Mouse (Mus musculus) kidney, embryonic 15.5 days (tissue): Measurements from ENCODE around the gene Mindy1. TPM values are rescaled to one million over a fixed set of nuclear protein-coding genes. Genes with fewer than 3 reads are reported as not detected.

Experiments used
- ATAC-seq: fragments of 200-750 bp; cut with Nextera tagmentation; replicated peaks from 2 replicates; pipeline ENCODE4 v1.8.0; 2017; ENCODE audit warnings: moderate TSS enrichment; ENCODE audit not compliant: low FRiP score
- H3K27ac ChIP-seq: fragments of 300-500 bp; sonication (generic); 2 replicates; pipeline ENCODE4 v1.5.1; 2015; ENCODE audit warnings: mild to moderate bottlenecking, inconsistent platforms
- H3K27me3 ChIP-seq: fragments of 300-500 bp; sonication (generic); 2 replicates; pipeline ENCODE4 v1.6.1; 2015; ENCODE audit warnings: inconsistent platforms
- H3K36me3 ChIP-seq: fragments of 300-500 bp; sonication (generic); 2 replicates; pipeline ENCODE4 v1.6.1; 2015; ENCODE audit warnings: inconsistent platforms
- H3K4me1 ChIP-seq: fragments of 300-500 bp; sonication (generic); 2 replicates; pipeline ENCODE4 v1.6.1; 2015; ENCODE audit warnings: inconsistent platforms
- H3K4me2 ChIP-seq: fragments of 300-500 bp; sonication (generic); 2 replicates; pipeline ENCODE4 v1.6.1; 2015; ENCODE audit warnings: moderate library complexity, mild to moderate bottlenecking, inconsistent platforms
- H3K4me3 ChIP-seq: fragments of 300-500 bp; sonication (generic); replicated peaks from 2 replicates; pipeline ENCODE4 v1.5.1; 2015; ENCODE audit warnings: mild to moderate bottlenecking, inconsistent platforms
- H3K9ac ChIP-seq: fragments of 300-500 bp; sonication (generic); 2 replicates; pipeline ENCODE4 v1.6.1; 2015; ENCODE audit warnings: mild to moderate bottlenecking, inconsistent platforms
- H3K9me3 ChIP-seq: fragments of 300-500 bp; sonication (generic); replicated peaks from 2 replicates; pipeline ENCODE4 v1.6.1; 2016; ENCODE audit warnings: inconsistent platforms
- WGBS: fragments of 180-500 bp; shearing (Covaris S2); methylation state at CpG from one replicate; pipeline ENCODE4 v1.1.7; 2015; ENCODE audit warnings: mixed read lengths; 5-methylcytosine and 5-hydroxymethylcytosine counted together
- polyA plus RNA-seq: library from polyadenylated mRNA; unstranded; fragments of >200 nt; fragmentation: Nextera tagmentation; extraction: Ambion mirVana; gene quantifications from 2 replicates; pipeline ENCODE4 v1.2.1, GENCODE M21; 2015

Mindy1 gene
- polyA plus RNA-seq, 1 experiment from 2014 or later, result 46.2 TPM

DNA sequence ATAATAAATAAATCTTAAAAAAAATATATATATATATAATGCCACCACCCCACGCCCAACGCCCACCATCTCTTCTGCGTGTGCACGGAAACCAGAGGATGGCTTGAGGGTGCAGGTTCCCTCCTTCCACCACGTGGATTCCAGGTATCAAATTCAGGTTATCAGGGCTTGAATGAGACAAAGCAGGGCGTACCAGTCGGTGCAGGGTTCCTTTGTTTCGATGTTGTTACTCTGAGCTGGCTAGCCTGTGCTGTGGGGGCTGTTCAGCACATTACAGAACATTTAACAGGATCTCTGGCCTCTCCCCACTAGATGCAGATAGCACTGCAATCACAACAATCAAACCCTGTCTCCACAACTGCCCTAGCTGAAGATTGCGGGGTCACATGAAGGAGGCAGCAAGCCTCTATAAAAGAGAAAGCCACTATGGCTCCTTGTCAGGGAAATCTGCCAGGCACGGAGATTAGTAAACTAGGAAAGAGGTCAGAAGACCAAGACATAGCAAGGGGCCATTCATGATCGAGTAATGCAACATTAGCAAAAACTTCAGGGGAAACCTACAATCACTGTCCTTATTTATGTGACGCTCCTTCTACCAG, 10.3 kb upstream of the Mindy1 start:
- Histone ChIP-seq H3K9ac (no peak overlapping the region), H3K27ac (no peak overlapping the region), H3K4me3 (no peak overlapping the region), H3K9me3 (no peaks in the 10 kb centered on the region), H3K4me2 (no peak overlapping the region), H3K36me3 (peaks cover 29% of the 10 kb centered on the region), H3K27me3 (no peaks in the 10 kb centered on the region), H3K4me1 (peaks cover 10% of the 10 kb centered on the region; the same call in 1 of the 2 replicates)
- WGBS, result 85% methylated on average over 12 of the region's 12 CpGs
- no peak for ATAC-seq

DNA sequence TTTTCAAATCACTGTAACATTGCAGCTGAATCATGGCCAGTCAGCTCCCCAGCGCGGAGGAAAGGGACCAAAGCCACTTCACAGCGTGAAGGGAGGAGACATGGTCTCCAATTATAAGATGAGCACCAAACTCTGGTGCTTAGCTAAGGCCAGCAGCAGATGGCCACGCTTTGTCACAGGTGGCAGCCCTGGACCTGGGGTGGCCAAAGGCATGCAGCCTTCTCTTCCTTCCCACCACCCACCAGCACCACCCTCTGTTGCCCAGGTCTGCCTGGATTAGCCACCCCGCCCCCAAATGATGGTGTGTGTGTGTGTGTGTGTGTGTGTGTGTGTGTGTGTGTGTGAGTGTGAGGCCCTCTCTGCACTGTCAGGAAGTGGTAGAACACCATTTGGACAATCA, 7.7 kb upstream of the Mindy1 start:
- Histone ChIP-seq H3K9ac (no peak overlapping the region), H3K27me3 (no peaks in the 10 kb centered on the region), H3K27ac (no peak overlapping the region), H3K4me1 (peaks cover 17% of the 10 kb centered on the region), H3K36me3 (peaks cover 4% of the 10 kb centered on the region), H3K4me2 (no peak overlapping the region), H3K4me3 (no peak overlapping the region), H3K9me3 (no peaks in the 10 kb centered on the region)
- WGBS, result 90% methylated on average over 5 of the region's 5 CpGs
- ATAC-seq, result no peak

DNA sequence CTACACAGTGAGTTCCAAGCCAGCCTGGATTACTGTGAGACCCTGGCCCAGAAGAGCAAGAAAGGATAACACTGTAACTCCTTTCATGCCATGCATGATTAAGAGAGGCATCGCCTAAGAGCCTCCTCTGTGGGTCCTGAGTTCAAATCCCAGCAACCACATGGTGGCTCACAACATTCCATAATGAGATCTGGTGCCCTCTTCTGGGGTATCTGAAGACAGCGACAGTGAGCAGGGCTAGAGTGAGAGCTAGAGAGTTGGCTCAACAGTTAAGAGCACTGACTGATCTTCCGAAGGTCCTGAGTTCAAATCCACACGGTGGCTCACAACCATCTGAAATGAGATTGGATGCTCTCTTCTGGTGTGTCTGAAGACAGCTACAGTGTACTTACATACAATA, 6.7 kb upstream of the Mindy1 start:
- 89% methylated on average over 4 of the region's 4 CpGs for WGBS

DNA sequence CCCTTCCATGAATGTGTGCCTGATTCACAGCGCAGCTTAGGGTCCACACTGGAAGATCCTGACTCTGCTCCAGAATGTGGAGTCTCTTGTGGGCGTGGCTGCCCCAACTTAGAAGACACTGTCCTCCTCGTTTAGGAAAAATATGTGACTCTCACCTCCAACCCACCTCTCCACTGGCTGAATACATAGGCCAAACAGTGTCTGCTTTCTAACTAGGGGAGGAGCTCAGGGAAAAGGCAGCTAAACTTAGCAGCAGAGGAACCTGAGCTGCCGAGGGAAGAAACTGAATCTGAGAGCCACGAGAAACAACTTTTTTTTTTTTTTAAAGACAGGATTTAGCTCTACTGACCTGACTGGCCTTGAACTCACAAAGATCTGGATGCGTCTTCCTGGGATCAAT, 6.0 kb upstream of the Mindy1 start:
- peaks cover 7% of the 10 kb centered on the region for H3K4me1 ChIP-seq
- H3K27ac ChIP-seq, result no peak overlapping the region
- WGBS, result 58% methylated on average over 6 of the region's 6 CpGs
- H3K4me3 ChIP-seq, result no peak overlapping the region
- peaks cover 4% of the 10 kb centered on the region for H3K36me3 ChIP-seq
- no peaks in the 10 kb centered on the region for H3K9me3 ChIP-seq
- H3K4me2 ChIP-seq, result no peak overlapping the region
- ATAC-seq, result no peak
- H3K27me3 ChIP-seq, result no peaks in the 10 kb centered on the region
- no peak overlapping the region for H3K9ac ChIP-seq

More for the DNA sequence above, 6.7 kb upstream of the Mindy1 start:
- Histone ChIP-seq H3K4me3 (no peak overlapping the region), H3K9ac (no peak overlapping the region), H3K4me2 (no peak overlapping the region), H3K27me3 (no peaks in the 10 kb centered on the region), H3K27ac (no peak overlapping the region), H3K4me1 (peaks cover 13% of the 10 kb centered on the region), H3K36me3 (peaks cover 4% of the 10 kb centered on the region), H3K9me3 (no peaks in the 10 kb centered on the region)
- ATAC-seq, result no peak

DNA sequence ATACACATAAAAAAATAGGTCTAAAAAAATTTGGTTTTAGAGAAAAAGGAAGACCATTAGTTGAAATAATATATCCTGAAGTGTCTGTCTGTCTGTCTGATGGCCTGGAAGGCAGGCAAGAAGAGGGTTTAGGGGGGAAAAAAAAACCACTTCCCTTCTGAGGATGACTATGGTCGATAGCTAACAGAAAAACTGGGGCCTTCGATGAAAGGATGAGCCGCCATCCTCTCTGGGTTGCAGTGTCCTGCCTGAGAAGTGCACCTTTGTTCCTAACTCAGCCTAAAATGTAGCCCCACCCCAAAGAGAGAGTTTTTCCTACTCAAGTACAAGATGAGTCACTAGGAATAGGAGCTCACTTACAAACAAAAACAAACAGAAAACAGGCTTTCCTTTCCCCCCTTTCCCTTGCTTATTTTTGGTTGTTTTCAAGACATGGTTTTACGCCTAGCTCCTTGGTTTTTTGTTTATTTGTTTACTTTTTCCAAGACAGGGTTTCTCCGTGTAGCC, 4.7 kb upstream of the Mindy1 start:
- Histone ChIP-seq H3K27me3 (no peaks in the 10 kb centered on the region), H3K4me3 (no peak overlapping the region), H3K27ac (no peak overlapping the region), H3K36me3 (peaks cover 4% of the 10 kb centered on the region), H3K9ac (no peak overlapping the region), H3K4me1 (peaks cover 13% of the 10 kb centered on the region), H3K4me2 (no peak overlapping the region), H3K9me3 (no peaks in the 10 kb centered on the region)
- WGBS, result 62% methylated on average over 5 of the region's 5 CpGs
- no peak for ATAC-seq

DNA sequence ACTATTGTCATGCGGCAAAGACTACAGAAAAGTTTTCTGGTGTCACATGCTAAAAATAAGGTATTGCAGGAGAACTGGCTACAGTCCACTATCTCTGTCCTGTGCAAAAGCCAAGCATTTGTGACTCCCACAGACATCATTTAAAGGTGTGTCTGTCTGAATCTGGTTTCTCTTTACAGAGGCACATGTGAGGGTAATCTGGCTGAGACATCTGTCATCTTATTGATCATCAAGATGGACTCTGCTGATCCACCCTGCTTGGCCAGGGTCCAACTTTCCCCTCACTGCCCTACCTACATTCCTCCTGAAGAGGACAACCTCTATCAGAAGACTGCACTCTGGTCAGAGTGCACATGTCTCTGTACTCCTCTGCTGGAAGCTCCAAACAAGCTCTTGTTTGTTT, 4.0 kb upstream of the Mindy1 start:
- Histone ChIP-seq H3K9ac (no peak overlapping the region), H3K4me3 (no peak overlapping the region), H3K9me3 (no peaks in the 10 kb centered on the region), H3K4me1 (peaks cover 13% of the 10 kb centered on the region), H3K27ac (peak overlapping the region; percentile 48; the same call in 1 of the 2 replicates), H3K4me2 (no peak overlapping the region), H3K36me3 (peaks cover 4% of the 10 kb centered on the region), H3K27me3 (no peaks in the 10 kb centered on the region)
- ATAC-seq, result no peak
- WGBS, result 70% methylated on average over 1 of the region's 1 CpGs

DNA sequence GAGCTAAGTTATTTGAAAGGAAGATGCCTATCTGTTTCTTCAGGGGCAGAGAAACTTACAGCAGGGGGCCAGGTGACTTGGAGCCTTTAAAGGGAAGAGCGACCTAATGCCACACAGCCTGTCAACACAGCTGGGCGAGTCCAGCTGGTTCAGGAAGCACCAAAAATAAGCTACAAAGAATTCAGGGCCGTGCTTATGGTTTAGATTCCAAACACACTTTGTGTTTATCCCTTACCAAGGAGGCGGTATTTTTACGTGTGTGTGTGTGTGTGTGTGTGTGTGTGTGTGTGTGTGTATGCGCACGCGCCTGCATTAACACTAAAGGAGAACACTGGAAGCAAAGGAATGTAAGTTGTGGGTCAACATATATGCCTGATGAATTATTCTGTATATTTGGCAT, 398 bp upstream of the Mindy1 start:
- WGBS, result 16% methylated on average over 8 of the region's 8 CpGs
- H3K4me2 ChIP-seq, result peak overlapping the region; percentile 87
- peak overlapping the region; percentile 83 for H3K4me3 ChIP-seq
- ATAC-seq, result no peak
- H3K27me3 ChIP-seq, result no peaks in the 10 kb centered on the region
- H3K9ac ChIP-seq, result peak overlapping the region; percentile 79
- H3K27ac ChIP-seq, result peak overlapping the region; percentile 99
- H3K9me3 ChIP-seq, result no peaks in the 10 kb centered on the region
- H3K4me1 ChIP-seq, result peaks cover 39% of the 10 kb centered on the region
- no peaks in the 10 kb centered on the region for H3K36me3 ChIP-seq

DNA sequence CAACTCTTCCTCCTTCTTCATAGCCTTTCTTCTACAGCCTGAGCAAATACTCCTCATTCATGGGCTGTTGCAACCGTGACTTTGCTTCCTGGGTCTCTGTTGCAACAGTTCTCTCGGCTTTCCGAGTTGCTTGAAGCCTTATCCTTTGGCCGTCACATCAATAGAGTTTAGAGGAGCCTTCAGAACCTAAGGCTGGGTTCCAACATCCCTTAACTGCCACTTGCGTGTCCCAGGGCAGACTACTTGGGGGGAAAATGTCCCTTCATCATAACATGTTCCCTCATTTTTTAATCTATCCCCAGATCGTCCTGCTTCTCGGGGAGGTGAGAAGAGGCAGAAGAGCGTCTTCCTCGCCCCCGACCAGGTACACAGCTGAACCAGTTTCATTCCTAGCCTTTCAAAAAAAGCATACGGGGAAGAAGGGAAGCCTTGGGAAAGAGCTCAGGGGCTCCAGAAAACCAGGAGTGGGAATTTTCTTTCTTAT, 1.3 kb downstream of the Mindy1 start:
- WGBS, result 0% methylated on average over 11 of the region's 11 CpGs
- Histone ChIP-seq H3K9me3 (no peaks in the 10 kb centered on the region), H3K4me3 (peak overlapping the region; percentile 83), H3K36me3 (peaks cover under 1% of the 10 kb centered on the region; the same call in 1 of the 2 replicates), H3K4me1 (peaks cover 39% of the 10 kb centered on the region), H3K9ac (peak overlapping the region; percentile 81), H3K4me2 (peak overlapping the region; percentile 87), H3K27me3 (no peaks in the 10 kb centered on the region), H3K27ac (peak overlapping the region; percentile 99)
- no peak for ATAC-seq

DNA sequence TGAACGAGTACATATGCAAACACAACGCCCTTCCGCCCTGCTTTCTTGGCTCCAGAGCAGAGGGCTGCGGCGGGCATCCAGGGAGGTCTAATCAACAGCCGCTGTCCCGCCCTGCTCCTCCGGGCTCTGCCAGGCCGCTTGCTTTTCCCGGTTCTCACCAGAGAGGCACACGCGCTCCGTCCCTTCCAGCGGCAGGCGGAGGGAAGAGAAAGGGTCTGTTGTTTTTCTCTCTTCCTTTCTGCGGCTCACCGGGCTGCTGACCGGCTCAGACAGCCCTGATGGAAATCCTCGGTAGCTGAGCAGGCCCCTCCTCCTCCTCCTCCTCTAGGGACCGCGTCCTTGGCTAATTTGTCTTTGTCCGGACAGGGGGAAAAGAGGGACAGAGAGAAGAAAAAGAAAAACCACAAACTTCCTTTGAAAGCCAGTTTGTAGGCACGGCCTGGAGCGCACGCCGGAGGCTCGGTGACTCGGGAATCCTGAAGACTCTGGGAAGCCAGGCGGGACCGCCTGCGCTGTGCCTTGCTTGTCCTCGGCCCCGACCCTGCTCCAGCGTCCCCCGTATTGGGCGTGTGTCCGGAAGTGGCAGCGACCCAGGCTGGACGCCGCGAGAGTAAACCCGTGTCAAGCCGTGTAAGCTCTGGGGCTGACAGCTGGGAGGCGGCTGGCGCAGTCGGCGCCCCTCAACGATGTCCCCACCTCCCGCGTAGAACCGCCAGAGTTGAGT, 1.9 kb downstream of the Mindy1 start:
- peak; percentile 70 for ATAC-seq
- peaks cover 38% of the 10 kb centered on the region for H3K4me1 ChIP-seq
- H3K9me3 ChIP-seq, result no peaks in the 10 kb centered on the region
- H3K36me3 ChIP-seq, result peaks cover 6% of the 10 kb centered on the region
- H3K4me3 ChIP-seq, result peak overlapping the region; percentile 83
- peak overlapping the region; percentile 99 for H3K27ac ChIP-seq
- peak overlapping the region; percentile 87 for H3K4me2 ChIP-seq
- H3K27me3 ChIP-seq, result no peaks in the 10 kb centered on the region
- peak overlapping the region; percentile 81 for H3K9ac ChIP-seq
- WGBS, result under 1% methylated on average over 51 of the region's 51 CpGs

DNA sequence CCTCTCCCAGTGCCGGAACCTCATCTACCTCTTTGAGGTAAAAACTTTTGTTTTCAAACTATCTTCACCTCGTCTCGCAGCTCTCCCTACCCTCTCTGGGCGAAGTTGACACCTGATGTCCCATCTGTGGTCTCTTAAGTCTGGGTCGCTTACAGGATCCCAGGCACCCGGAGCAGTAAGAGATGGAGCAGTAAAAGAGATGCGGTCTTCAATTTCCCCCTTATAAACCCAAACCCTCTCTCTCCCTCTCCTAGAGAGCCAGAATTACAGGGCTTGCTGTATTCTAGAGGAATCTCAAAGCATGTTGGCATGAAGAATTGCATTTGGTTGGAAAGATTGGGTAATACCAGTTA, 2.4 kb downstream of the Mindy1 start:
- H3K9ac ChIP-seq, result peak overlapping the region; percentile 81
- H3K36me3 ChIP-seq, result peaks cover 12% of the 10 kb centered on the region
- peak overlapping the region; percentile 87 for H3K4me2 ChIP-seq
- H3K9me3 ChIP-seq, result no peaks in the 10 kb centered on the region
- peaks cover 38% of the 10 kb centered on the region for H3K4me1 ChIP-seq
- under 1% methylated on average over 7 of the region's 7 CpGs for WGBS
- H3K27ac ChIP-seq, result peak overlapping the region; percentile 99
- ATAC-seq, result no peak
- no peaks in the 10 kb centered on the region for H3K27me3 ChIP-seq
- H3K4me3 ChIP-seq, result peak overlapping the region; percentile 83

DNA sequence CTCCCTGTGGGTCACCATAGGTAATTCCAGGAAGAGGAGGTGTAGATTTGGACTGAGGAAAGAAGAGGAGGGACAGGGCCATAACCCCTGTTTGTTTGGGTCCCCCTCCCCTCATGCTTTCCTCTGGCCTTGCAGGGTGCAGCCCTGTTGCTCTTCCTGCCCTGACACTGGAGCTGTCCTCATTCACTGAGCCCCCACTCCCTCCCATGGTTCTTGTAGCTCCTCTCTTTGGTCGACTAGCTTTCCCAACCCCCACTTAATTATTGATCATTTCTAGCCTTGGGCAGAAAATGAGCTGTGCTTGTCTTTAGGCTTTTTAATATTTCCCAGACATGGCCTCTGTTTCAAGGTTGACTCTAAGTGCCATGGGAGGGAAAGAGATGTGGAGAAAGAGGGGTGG, 2.9 kb downstream of the Mindy1 start:
- H3K27me3 ChIP-seq, result no peaks in the 10 kb centered on the region
- H3K4me3 ChIP-seq, result peak overlapping the region; percentile 83
- H3K36me3 ChIP-seq, result peaks cover 16% of the 10 kb centered on the region
- peak overlapping the region; percentile 81; the same call in 1 of the 2 replicates for H3K9ac ChIP-seq
- no peaks in the 10 kb centered on the region for H3K9me3 ChIP-seq
- H3K4me1 ChIP-seq, result peaks cover 38% of the 10 kb centered on the region
- H3K27ac ChIP-seq, result peak overlapping the region; percentile 99
- 22% methylated on average over 1 of the region's 1 CpGs for WGBS
- ATAC-seq, result no peak
- peak overlapping the region; percentile 87 for H3K4me2 ChIP-seq

DNA sequence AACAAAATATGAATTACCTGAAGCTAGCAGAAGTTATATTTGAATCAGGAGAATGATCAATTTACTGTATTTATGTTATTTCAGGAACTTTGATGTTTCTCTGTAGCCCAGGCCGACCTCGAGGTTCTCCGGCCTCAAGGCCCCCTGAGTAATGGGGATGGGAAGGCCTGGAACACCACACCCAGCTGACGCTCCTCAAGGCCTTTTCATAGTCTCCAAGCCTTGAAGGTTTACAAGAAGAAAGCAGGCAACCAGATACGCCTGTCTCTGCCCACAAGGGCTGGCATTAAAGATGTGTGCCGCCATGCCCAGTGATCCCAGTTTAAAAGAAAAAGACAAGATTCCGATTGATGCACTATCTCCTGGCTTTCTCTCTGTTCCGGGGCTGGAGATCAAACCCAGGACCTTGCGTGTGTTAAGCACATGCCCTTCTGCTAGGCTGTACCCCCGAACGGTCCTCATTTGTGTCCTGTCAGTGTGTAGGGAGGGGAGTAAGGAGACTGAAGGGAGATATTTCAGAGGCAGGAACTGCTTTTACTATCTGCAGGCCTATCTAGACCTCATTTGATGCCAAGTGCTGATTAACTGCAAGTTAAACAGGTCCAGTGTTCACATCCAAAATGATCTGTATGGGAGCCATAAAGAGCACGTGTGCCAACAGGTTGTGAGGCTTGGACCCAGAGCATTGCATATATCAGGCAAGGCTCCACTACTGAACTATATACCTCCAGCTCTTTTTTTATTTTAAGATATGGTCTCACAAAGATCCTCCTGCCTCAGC, 3.5 kb downstream of the Mindy1 start:
- Histone ChIP-seq H3K36me3 (peaks cover 22% of the 10 kb centered on the region), H3K4me1 (peaks cover 38% of the 10 kb centered on the region), H3K9ac (peak overlapping the region; percentile 8; the same call in 1 of the 2 replicates), H3K4me2 (peak overlapping the region; percentile 87), H3K27me3 (no peaks in the 10 kb centered on the region), H3K4me3 (peak overlapping the region; percentile 83), H3K9me3 (no peaks in the 10 kb centered on the region), H3K27ac (0 out of 2 replicates have a peak overlapping the region, but pooled peaks have one; percentile 25)
- no peak for ATAC-seq
- WGBS, result 81% methylated on average over 12 of the region's 12 CpGs
